Mouse (Mus musculus) erythroblast, embryonic 14.5 days (primary cell): Measurements from ENCODE around the gene Sned1.

Experiments used
- GATA1 ChIP-seq: IDR thresholded peaks from 2 replicates; pipeline ENCODE4 v1.6.1; 2012; ENCODE audit warnings: low read length, inconsistent platforms, mixed read lengths
- TAL1 ChIP-seq: IDR thresholded peaks from 3 replicates; pipeline ENCODE4 v1.6.1; 2012; ENCODE audit warnings: low read length, inconsistent platforms, mixed read lengths

DNA sequence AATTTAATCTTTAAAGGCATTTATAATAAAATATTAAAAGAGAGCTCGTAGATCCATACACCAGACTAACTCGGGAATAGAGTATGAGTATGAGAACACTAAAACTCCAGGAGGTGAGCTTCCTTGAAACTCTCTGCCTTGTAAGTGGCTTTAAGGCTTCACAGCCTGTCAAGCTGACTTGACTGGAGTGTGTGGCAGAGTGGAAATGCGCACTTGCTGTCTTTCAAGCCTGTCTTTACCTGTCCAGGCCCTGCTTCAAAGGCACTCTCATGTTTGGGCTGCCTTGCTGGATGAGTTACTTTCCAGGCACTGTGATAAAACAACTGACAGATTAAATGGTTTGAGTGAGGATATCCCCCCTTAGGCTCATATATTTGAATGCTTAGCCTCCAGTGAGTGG, 37.7 kb upstream of the Sned1 start:
- TF ChIP-seq GATA1 (no peak), TAL1 (no peak)
